Mouse (Mus musculus) gonadal fat pad, adult 2 months (tissue): ENCODE measurements around the gene Mphosph9. TPM values are rescaled to one million over a fixed set of nuclear protein-coding genes. Genes with fewer than 3 reads are reported as not detected.

ENCODE experiments used
- DNase-seq: peaks from one replicate; pipeline ENCODE4 v3.0.0-alpha.2; 2012; ENCODE audit warnings: low read depth
- polyA plus RNA-seq: library from polyadenylated mRNA; depleted of rRNA; stranded (reverse); fragments of >200 nt; gene quantifications from 2 replicates; pipeline ENCODE4 v1.2.3, GENCODE M21; 2012

Gene Mphosph9
- polyA plus RNA-seq, 1 experiment, result 3.6 TPM

GRCm38 (mm10) chr5:124267652-124268051, 60.1 kb downstream of the Mphosph9 start:
- DNase-seq, result no peak

- DNase-seq, result no peak
These were observed 61.0 kb downstream of the Mphosph9 start for GRCm38 (mm10) chr5:124266821-124267220.

DNA sequence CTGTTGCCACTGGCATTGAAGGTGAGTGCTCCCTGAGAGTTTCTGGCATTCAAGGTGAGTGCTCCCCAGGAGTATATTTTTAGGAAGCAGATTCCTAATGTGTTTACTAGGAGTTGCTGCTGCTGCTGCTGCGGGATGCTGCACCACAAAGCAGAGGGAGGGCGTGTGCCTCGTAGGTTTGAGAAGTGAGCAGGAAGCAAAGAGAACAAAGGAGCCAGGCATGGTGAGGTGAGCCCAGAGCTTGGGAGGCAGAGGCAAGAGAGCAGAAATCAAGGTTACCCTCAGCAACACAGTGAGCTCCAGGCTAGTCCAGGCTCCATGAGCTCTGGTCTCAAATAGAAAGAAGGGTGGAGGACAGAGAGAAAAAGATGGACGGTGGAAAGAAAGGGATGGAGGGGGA, 64.5 kb downstream of the Mphosph9 start:
- DNase-seq, result no peak

DNA sequence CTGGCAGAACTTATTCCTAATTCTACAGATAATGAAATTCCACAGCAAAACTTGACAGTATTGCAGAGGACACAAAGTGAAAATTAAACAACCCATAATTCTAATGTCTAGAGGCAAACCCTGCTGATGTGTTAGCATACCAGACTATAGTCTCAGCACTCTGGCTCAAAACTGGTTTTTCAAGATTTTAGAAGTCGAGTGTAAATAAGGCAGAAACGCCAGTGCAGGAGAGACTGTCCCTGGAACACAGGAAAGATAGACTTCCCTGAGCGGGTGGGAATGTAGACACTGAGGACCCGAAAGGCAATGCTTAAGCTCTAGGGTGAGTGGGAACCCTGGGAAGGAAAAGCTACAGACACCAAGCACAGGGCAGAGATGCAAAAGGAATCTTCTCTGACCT, 65.7 kb downstream of the Mphosph9 start:
- no peak for DNase-seq

- no peak for DNase-seq
These were observed 68.6 kb downstream of the Mphosph9 start for GRCm38 (mm10) chr5:124259133-124259532.

DNA sequence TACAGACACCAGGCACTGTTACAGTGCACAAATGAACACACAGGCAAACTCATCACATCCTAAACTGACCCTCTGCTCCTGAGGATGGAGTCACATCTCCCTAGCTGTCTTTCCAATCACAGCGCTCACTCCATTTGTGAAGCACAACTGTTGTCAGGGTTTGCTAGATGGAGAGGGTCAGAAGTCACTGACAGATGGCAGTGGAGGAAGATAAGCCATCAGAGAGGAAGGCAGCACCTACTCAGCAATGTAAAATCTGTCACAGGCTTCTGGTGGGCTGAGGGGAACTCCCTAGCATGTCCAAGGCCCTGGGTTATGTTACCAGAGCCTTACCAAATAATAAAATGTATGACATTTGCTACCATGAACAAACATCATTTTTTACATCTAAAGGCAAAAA, 69.7 kb downstream of the Mphosph9 start:
- no peak for DNase-seq

DNA sequence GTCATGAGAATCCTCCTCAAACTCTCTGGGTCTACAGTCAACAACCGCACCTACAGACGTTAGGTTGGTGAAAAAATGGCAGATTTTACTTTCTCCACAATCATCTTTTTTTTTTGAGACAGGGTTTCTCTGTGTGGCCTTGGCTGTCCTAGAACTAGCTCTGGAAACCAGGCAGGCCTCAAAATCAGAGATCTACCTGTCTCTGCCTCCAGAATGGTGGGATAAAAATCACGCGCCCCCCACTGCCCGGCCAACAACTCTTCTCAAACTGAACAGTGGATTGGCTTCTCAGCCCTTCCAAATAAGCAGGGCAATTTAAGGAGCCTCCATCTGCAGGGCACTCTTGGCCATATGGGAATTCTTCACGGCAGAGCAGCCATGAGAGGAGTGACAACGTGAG, 72.6 kb downstream of the Mphosph9 start:
- DNase-seq, result no peak

- DNase-seq, result no peak
These were observed 74.2 kb downstream of the Mphosph9 start for GRCm38 (mm10) chr5:124253555-124253954.

DNA sequence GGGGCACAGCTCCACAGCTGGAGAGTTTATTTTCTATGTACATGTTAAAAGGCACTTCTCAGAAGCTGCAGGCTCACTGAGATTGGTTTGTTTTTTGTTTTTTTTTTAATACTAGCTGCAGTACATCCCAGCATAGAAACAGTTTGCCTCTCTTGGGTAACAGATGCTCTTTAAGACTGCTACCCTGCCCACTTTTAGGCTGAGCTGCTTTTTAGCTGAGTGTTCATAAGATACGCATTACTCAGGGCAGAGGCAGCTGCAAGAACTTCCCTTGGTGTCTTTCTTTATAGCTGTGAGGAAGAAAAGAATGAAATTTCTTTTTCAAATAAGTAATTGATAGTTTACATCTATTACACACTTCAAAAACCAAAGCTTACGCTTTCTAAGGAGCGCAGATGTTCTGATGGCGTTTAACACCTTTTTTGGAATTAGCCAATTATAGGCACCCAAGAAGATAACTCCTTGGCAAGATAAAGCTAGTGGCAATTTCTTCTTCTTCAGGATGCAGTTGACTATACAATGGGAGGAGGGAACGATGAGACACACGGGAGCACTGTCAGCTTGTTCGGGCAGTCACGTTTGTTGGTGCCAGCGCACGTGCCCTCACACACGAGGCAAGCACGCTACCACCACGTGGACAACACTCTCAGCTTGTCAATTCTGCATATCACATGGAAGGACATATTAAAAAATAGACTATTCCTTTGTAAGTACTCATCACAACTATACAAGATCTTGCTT, 75.0 kb downstream of the Mphosph9 start:
- DNase-seq, result no peak

DNA sequence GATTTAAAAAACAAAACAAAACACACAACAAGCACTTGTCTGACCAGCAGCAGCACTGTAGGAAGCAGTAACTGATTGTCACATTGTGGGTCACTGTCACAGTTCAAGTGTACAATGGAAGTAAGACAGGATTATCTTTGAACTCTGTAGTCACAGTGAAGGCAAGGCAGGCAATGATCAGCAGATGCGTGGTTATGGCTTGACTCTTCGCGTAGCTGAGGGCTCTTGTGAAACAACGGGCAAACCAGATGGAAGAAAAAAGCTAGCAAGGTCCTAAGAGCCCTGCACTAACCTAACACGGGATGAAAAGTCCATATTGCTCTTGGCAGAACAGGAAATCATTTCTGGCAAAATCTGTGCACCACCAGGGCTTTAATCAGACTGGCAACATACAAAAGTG, 76.7 kb downstream of the Mphosph9 start:
- no peak for DNase-seq

GRCm38 (mm10) chr5:124249614-124250591, 77.9 kb downstream of the Mphosph9 start, which contains the start of gene Pitpnm2:
Gene Pitpnm2, minus strand, starts transcription at chr5:124249760.
- DNase-seq, result no peak

- DNase-seq, result no peak
These were observed 78.7 kb downstream of the Mphosph9 start for GRCm38 (mm10) chr5:124248845-124249613.

- no peak for DNase-seq
These were observed 79.7 kb downstream of the Mphosph9 start for GRCm38 (mm10) chr5:124247986-124248626.

GRCm38 (mm10) chr5:124247296-124247695, 80.5 kb downstream of the Mphosph9 start:
- no peak for DNase-seq

DNA sequence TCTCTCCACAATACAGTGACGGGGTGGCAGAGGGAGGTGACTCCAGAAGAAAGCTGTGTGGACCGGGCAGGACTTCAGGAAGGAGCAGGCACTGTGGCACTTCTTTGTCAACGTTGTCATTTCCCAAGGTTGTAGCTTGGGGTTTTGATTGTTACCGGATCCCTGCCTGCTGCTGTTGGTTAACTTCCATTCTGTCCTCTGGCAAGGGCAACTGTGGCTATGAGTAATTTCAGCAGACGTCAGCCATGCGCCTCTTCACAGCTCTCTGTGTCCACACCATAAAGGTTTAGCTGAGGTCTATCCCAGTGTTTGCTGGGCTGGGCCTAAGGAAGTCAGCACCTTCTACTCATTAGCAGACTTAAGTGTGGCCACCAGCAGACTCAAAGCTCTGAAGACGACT, 82.9 kb downstream of the Mphosph9 start:
- DNase-seq, result no peak

- no peak for DNase-seq
These were observed 83.3 kb downstream of the Mphosph9 start for GRCm38 (mm10) chr5:124244449-124244848.

- DNase-seq, result no peak
These were observed 84.4 kb downstream of the Mphosph9 start for GRCm38 (mm10) chr5:124243236-124243901.

DNA sequence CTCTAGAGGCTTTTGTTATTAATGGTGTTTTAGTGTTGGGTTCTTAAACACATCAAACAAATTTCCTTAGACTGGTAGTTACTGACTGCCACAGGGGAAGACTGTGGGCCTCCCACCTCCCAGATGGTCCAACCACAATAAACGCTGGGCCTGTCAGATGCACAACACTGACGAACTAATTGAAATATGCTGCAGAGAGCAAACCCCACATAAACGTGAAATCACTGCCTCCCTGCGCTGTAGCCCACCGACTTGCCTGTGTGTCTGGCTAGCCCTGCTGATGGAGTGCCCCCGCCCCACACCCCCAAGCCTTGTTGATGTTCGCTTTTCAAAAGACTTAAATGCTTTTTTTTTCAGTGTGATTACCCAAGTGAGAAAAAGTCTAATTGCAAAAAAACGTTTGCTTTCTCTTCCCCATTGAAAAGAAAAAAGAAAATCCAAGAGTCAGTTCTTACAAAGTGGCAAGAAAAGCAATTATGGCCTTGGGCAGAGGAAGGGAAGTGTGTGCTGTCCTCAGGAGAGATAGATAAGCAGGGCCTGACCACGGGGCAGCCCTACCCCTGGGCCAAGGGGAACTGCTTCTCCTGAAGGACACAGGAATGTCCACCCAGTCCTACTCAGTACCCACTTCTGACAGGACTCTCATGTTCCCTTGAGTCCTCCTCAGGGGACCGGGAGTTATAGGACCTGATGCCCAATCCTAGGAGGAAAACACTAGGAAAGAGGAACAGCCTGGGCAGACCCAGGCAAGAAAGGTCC, 85.9 kb downstream of the Mphosph9 start:
- DNase-seq, result no peak

DNA sequence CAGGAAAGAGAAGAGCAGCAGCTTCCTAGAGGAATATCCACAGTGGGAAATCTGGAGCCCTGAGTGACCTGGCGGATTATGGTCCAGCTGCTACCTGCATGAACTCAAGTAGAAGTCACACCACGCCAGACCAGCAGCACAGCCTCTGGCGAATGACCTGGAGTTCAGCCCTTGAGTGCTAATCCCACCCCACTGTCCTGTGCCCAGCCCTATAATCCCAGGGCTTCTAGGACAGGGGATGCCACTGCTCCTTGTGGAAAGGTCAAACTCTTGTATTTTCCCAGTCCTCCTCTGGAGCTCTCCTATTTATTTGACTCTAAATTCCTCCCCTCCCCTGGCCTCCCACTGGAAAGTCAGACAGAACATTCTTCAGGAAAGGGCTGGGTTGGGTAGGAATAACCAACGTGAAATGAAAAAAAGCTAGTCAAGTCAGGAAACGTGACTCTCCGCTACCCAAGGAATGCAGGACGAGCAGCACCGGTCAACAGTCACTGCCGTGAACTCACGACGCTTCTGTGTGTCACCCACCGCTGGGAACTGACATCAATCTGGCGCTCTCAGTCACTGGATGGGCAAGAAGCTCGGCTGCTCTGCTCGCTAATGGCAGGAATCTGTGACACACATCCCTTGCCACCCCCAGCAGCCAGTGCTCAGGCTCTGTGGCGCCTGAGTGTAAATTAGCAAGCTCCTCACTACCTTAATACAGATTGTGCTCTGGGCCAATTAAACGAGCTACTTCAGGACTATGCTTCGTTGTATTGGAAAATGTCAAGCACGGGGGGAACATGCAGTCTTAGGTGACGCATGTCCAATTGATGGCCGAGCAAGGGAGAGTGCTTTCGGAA, 86.7 kb downstream of the Mphosph9 start:
- DNase-seq, result no peak
